Mouse (Mus musculus) heart, postnatal 0 days (tissue): Measurements from ENCODE around the gene Wnt3a. TPM values are rescaled to one million over a fixed set of nuclear protein-coding genes. Genes with fewer than 3 reads are reported as not detected.

Source experiments
- ATAC-seq: fragments of 200-750 bp; cut with Nextera tagmentation; 2 replicates; pipeline ENCODE4 v1.8.0; 2017; ENCODE audit warnings: low read depth, moderate number of reproducible peaks, moderate library complexity; ENCODE audit not compliant: insufficient read depth
- DNase-seq: peaks from one replicate; pipeline ENCODE4 v3.0.0-alpha.2; 2016; ENCODE audit warnings: low spot score
- H3K27ac ChIP-seq: fragments of 300-500 bp; sonication (generic); 2 replicates; pipeline ENCODE4 v1.5.1; 2014; ENCODE audit warnings: low read depth, mild to moderate bottlenecking
- H3K27me3 ChIP-seq: fragments of 300-500 bp; sonication (generic); 2 replicates; pipeline ENCODE4 v1.6.1; 2014; ENCODE audit warnings: low read length, mixed read lengths; ENCODE audit not compliant: control insufficient read depth, insufficient read depth
- H3K36me3 ChIP-seq: fragments of 300-500 bp; sonication (generic); replicated peaks from 2 replicates; pipeline ENCODE4 v1.6.1; 2014; ENCODE audit warnings: low read length, mixed read lengths; ENCODE audit not compliant: control insufficient read depth, insufficient read depth
- H3K4me1 ChIP-seq: fragments of 300-500 bp; sonication (generic); 2 replicates; pipeline ENCODE4 v1.6.1; 2014; ENCODE audit warnings: antibody characterized with exemption; ENCODE audit not compliant: control insufficient read depth, insufficient read depth
- H3K4me2 ChIP-seq: fragments of 300-500 bp; sonication (generic); 2 replicates; pipeline ENCODE4 v1.6.1; 2014; ENCODE audit warnings: low read depth, mild to moderate bottlenecking, low read length, moderate library complexity
- H3K4me3 ChIP-seq: fragments of 300-500 bp; sonication (generic); 2 replicates; pipeline ENCODE4 v1.5.1; 2014; ENCODE audit warnings: low read depth, low read length
- H3K9ac ChIP-seq: fragments of 300-500 bp; sonication (generic); replicated peaks from 2 replicates; pipeline ENCODE4 v1.6.1; 2014; ENCODE audit warnings: low read depth, low read length, mixed read lengths
- H3K9me3 ChIP-seq: fragments of 300-500 bp; sonication (generic); replicated peaks from 2 replicates; pipeline ENCODE4 v1.6.1; 2016; ENCODE audit warnings: low read length; ENCODE audit not compliant: control insufficient read depth
- CTCF ChIP-seq: IDR thresholded peaks from 2 replicates; pipeline ENCODE4 v1.5.1; 2016; ENCODE audit warnings: antibody characterized with exemption, control low read depth, low read depth
- EP300 ChIP-seq: IDR thresholded peaks from 2 replicates; pipeline ENCODE4 v1.6.1; 2016; ENCODE audit warnings: antibody characterized with exemption, low read depth
- WGBS: fragments of 180-500 bp; shearing (Covaris S2); extraction: QIAGEN DNeasy Blood & Tissue Kit; methylation state at CpG from one replicate; pipeline ENCODE4 v1.1.7; 2014; 5-methylcytosine and 5-hydroxymethylcytosine counted together
- microRNA-seq: library from miRNA; unstranded; fragments of <30 nt; microRNA quantifications from one replicate; pipeline ENCODE4, GENCODE M21; 2016
- polyA plus RNA-seq: library from polyadenylated mRNA; unstranded; fragments of >200 nt; fragmentation: Nextera tagmentation; extraction: Ambion mirVana; gene quantifications from 2 replicates; pipeline ENCODE4 v1.2.1, GENCODE M21; 2015
- total RNA-seq: library from RNA; depleted of rRNA; stranded (reverse); fragments of >200 nt; gene quantifications from 2 replicates; pipeline ENCODE4 v1.2.3, GENCODE M21; 2014; ENCODE audit warnings: low replicate concordance; rRNA removed

The Wnt3a gene
- total and polyA plus RNA-seq, 2 experiments from 2014 or later: not detected

DNA sequence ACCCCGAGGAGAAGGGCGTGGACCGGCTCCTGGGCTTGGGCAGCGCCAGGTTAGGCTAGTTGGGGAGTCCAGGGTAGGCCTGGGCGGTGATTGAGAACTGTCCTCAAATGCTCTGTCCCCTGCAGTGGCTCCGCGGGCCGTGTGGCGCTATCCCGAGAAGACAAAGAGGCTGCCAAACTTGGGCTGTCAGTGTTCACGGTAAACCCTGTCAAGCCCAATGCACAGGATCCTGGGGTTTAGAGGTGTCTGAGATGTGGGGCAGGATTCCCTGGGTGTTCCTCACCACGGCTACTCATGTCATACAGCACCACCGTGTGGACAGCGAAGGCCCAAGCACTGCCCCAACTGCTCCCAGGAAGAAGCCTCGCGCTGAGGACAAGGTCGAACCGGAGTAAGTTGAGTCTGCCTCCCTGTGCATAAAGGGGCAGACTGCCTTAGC lies 81.5 kb downstream of the Wnt3a start:
- Histone ChIP-seq H3K9me3 (no peaks in the 10 kb centered on the region), H3K27ac (peak overlapping the region; percentile 95), H3K4me2 (peak overlapping the region; percentile 90), H3K4me3 (peak overlapping the region; percentile 85), H3K9ac (peak overlapping the region; percentile 75; the same call in 1 of the 2 replicates), H3K36me3 (peaks cover 52% of the 10 kb centered on the region), H3K4me1 (no peaks in the 10 kb centered on the region), H3K27me3 (no peaks in the 10 kb centered on the region)
- WGBS: 7% methylated on average over 18 of the region's 18 CpGs
- ATAC-seq (peak; percentile 69), DNase-seq (peak; percentile 77)
- TF ChIP-seq CTCF: peak; percentile 69
- TF ChIP-seq EP300: no peak

GRCm38 (mm10) chr11:59208153-59208831 lies 82.3 kb downstream of the Wnt3a start, which contains the start of gene 2310033P09Rik:
TSS of gene 2310033P09Rik (plus strand) at chr11:59208321.
- Histone ChIP-seq H3K9ac (peak within 1 kb of the TSS; percentile 75), H3K4me3 (peak within 1 kb of the TSS; percentile 85), H3K4me1 (peaks cover under 1% of the 10 kb centered on the region; the same call in 1 of the 2 replicates), H3K9me3 (no peaks in the 10 kb centered on the region), H3K4me2 (peak within 1 kb of the TSS; percentile 90), H3K27ac (peak within 1 kb of the TSS; percentile 95), H3K36me3 (peaks cover 55% of the 10 kb centered on the region), H3K27me3 (no peaks in the 10 kb centered on the region)
- DNase-seq (peak; percentile 92), ATAC-seq (peak; percentile 89)
- no peak for TF ChIP-seq CTCF
- no peak for TF ChIP-seq EP300
- WGBS: 1% methylated on average over 67 of the region's 67 CpGs

DNA sequence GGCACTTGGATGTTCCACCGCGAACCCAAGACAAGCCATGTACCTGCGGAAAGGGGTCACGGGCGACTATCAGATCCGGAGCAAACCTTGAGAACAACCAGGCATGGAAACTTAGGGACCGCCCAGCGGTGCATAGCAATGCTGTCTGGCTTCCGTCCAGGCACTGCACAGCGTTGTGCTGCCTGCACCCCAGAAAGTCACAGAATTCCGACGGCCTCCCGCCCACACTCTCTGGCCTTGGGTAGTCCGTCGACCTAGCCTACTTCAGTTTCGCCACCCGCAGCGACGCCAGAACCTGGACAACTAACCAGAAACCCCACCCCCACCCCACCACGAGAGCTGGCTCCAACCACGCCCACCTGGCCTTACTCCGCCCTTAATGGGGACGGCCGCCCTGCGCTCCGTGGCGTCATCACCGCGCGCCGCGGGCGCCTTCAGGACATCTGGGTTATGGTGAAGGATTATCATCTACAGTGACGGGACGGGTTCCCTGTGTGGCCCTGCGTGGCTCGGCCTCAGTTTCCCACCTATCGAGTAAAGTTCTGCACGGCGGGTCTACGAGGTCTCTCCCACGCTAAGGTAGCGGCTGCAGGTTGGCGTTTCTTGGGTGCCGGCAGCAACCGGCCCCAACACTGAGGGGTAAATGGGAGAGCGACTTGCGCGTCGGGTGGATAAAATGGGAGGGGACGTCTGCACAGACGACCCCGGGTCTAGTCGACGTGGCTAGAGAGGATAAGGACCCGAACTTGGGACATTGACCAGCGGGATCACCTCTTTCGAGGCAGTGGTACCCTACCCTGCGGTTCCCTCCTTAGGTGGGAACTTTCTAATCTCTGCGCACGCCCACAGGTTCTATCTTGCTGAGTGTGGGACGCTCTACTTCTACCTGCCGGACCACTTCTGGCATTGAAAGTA lies 88.2 kb downstream of the Wnt3a start, which contains the start of gene Mrpl55:
TSS of gene Mrpl55 (plus strand) at position 406 of the 915 bp plus-strand sequence.
- Histone ChIP-seq H3K4me2 (peak within 1 kb of the TSS; percentile 77), H3K4me1 (peaks cover 15% of the 10 kb centered on the region), H3K9me3 (no peaks in the 10 kb centered on the region), H3K27ac (peak within 1 kb of the TSS; percentile 77), H3K36me3 (peaks cover 28% of the 10 kb centered on the region), H3K4me3 (peak within 1 kb of the TSS; percentile 87), H3K27me3 (no peaks in the 10 kb centered on the region), H3K9ac (peak within 1 kb of the TSS; percentile 78)
- peak; percentile 92 for DNase-seq
- ATAC-seq: peak; percentile 96
- WGBS: under 1% methylated on average over 63 of the region's 63 CpGs
- TF ChIP-seq EP300 (peak; percentile 84; the same call in 1 of the 2 replicates), CTCF (no peak)

GRCm38 (mm10) chr11:59201216-59202002 lies 89.1 kb downstream of the Wnt3a start:
- H3K4me2 ChIP-seq: peak overlapping the region; percentile 77
- 24% methylated on average over 16 of the region's 16 CpGs for WGBS
- 0 out of 2 replicates have a peak, but pooled peaks have one; percentile 1 for ATAC-seq

More at GRCm38 (mm10) chr11:59201216-59202002, 89.1 kb downstream of the Wnt3a start:
- H3K9me3 ChIP-seq: no peaks in the 10 kb centered on the region
- H3K4me1 ChIP-seq: peaks cover 15% of the 10 kb centered on the region
- TF ChIP-seq EP300 (no peak), CTCF (no peak)
- H3K27ac ChIP-seq: peak overlapping the region; percentile 77
- H3K36me3 ChIP-seq: peaks cover 22% of the 10 kb centered on the region
- H3K4me3 ChIP-seq: peak overlapping the region; percentile 87
- no peaks in the 10 kb centered on the region for H3K27me3 ChIP-seq
- peak overlapping the region; percentile 78 for H3K9ac ChIP-seq
- no peak for DNase-seq

Small RNAs within 50 kb of the gene (microRNA-seq; reads per million reads assigned to microRNA genes)
- not detected for gene Gm24756

Other genes starting within 250 kb of the Wnt3a start
- 225 and 245 TPM in 2 replicates for gene Obscn, start 154.3 kb downstream of the Wnt3a start, total RNA-seq
- 106 and 107 TPM in 2 replicates for gene Obscn, start 154.3 kb downstream of the Wnt3a start, polyA plus RNA-seq
- gene Iba57, start 127.0 kb downstream of the Wnt3a start, total RNA-seq: 10.2 and 12.4 TPM in 2 replicates
- gene Iba57, start 127.0 kb downstream of the Wnt3a start, polyA plus RNA-seq: 10.7 and 11.0 TPM in 2 replicates
- 0.08 and 0.12 TPM in 2 replicates for gene Gjc2, start 107.5 kb downstream of the Wnt3a start, total RNA-seq
- gene Gjc2, start 107.5 kb downstream of the Wnt3a start, polyA plus RNA-seq: 0.63 and 0.75 TPM in 2 replicates
- gene Guk1, start 98.5 kb downstream of the Wnt3a start, total RNA-seq: 47.5 and 60.3 TPM in 2 replicates
- 138 and 146 TPM in 2 replicates for gene Guk1, start 98.5 kb downstream of the Wnt3a start, polyA plus RNA-seq
- 174 and 187 TPM in 2 replicates for gene Mrpl55, start 88.3 kb downstream of the Wnt3a start, total RNA-seq
- 196 and 199 TPM in 2 replicates for gene Mrpl55, start 88.3 kb downstream of the Wnt3a start, polyA plus RNA-seq
- 1.6 TPM in 1 of 2 replicates, not detected in the other for gene 2310033P09Rik, start 82.4 kb downstream of the Wnt3a start, total RNA-seq
- 19.9 and 21.4 TPM in 2 replicates for gene 2310033P09Rik, start 82.4 kb downstream of the Wnt3a start, polyA plus RNA-seq
- 336 and 378 TPM in 2 replicates for gene Arf1, start 62.5 kb downstream of the Wnt3a start, total RNA-seq
- gene Arf1, start 62.5 kb downstream of the Wnt3a start, polyA plus RNA-seq: 533 and 540 TPM in 2 replicates
- 3.4 and 4.0 TPM in 2 replicates for gene Wnt9a, start 16.2 kb upstream of the Wnt3a start, total RNA-seq
- gene Wnt9a, start 16.2 kb upstream of the Wnt3a start, polyA plus RNA-seq: 2.8 and 2.9 TPM in 2 replicates
- not detected in 2 replicates for gene Prss38, start 84.9 kb upstream of the Wnt3a start, total RNA-seq
- not detected in 2 replicates for gene Prss38, start 84.9 kb upstream of the Wnt3a start, polyA plus RNA-seq
- 11.8 and 15.1 TPM in 2 replicates for gene Jmjd4, start 159.3 kb upstream of the Wnt3a start, total RNA-seq
- gene Jmjd4, start 159.3 kb upstream of the Wnt3a start, polyA plus RNA-seq: 7.6 and 8.9 TPM in 2 replicates
- 47.1 and 87.2 TPM in 2 replicates for gene Snap47, start 160.4 kb upstream of the Wnt3a start, total RNA-seq
- 57.9 and 60.4 TPM in 2 replicates for gene Snap47, start 160.4 kb upstream of the Wnt3a start, polyA plus RNA-seq
- gene Zfp867, start 181.7 kb upstream of the Wnt3a start, total RNA-seq: 4.1 and 8.3 TPM in 2 replicates
- 6.4 and 6.5 TPM in 2 replicates for gene Zfp867, start 181.7 kb upstream of the Wnt3a start, polyA plus RNA-seq
- gene Zkscan17, start 236.0 kb upstream of the Wnt3a start, total RNA-seq: 20.6 and 21.4 TPM in 2 replicates
- gene Zkscan17, start 236.0 kb upstream of the Wnt3a start, polyA plus RNA-seq: 8.7 and 10.1 TPM in 2 replicates